Mouse (Mus musculus) fat pad, adult 2 months (tissue): ENCODE data around the gene Il6st.
A peak's percentile ranks its signal among the peaks of the same experiment; 100 is the strongest.

Source experiments
- DNase-seq: peaks from one replicate; pipeline ENCODE4 v3.0.0-alpha.2; 2011; ENCODE audit warnings: low read depth, low spot score; ENCODE audit errors: extremely low read depth

Il6st gene

GRCm38 (mm10) chr13:112440668-112441067, 23.2 kb upstream of the Il6st start:
- DNase-seq = no peak

GRCm38 (mm10) chr13:112442867-112443529, 20.9 kb upstream of the Il6st start:
- DNase-seq = no peak

- DNase-seq = no peak
These were observed 16.7 kb upstream of the Il6st start for GRCm38 (mm10) chr13:112447108-112447665.

- no peak for DNase-seq
These were observed 13.7 kb upstream of the Il6st start for GRCm38 (mm10) chr13:112450210-112450609.

- DNase-seq = no peak
These were observed 6.5 kb upstream of the Il6st start for GRCm38 (mm10) chr13:112457366-112457765.

- no peak for DNase-seq
These were observed 5.9 kb upstream of the Il6st start for GRCm38 (mm10) chr13:112458016-112458415.

GRCm38 (mm10) chr13:112458435-112459018, 5.3 kb upstream of the Il6st start:
- DNase-seq = no peak

GRCm38 (mm10) chr13:112459956-112460355, 3.9 kb upstream of the Il6st start:
- DNase-seq = no peak

GRCm38 (mm10) chr13:112462411-112462987, 1.4 kb upstream of the Il6st start:
- no peak for DNase-seq

- no peak for DNase-seq
These were observed 500 bp upstream of the Il6st start for GRCm38 (mm10) chr13:112463337-112463802.

- no peak for DNase-seq
These were observed 887 bp downstream of the Il6st start for GRCm38 (mm10) chr13:112464626-112465287.

GRCm38 (mm10) chr13:112465585-112465984, 1.7 kb downstream of the Il6st start:
- DNase-seq = no peak

- no peak for DNase-seq
These were observed 2.5 kb downstream of the Il6st start for GRCm38 (mm10) chr13:112466136-112466945.

- DNase-seq = no peak
These were observed 3.0 kb downstream of the Il6st start for GRCm38 (mm10) chr13:112466946-112467255.

- DNase-seq = no peak
These were observed 3.5 kb downstream of the Il6st start for GRCm38 (mm10) chr13:112467384-112467783.

GRCm38 (mm10) chr13:112469491-112469890, 5.6 kb downstream of the Il6st start:
- DNase-seq = peak; percentile 64

GRCm38 (mm10) chr13:112471201-112471600, 7.3 kb downstream of the Il6st start:
- no peak for DNase-seq

GRCm38 (mm10) chr13:112472401-112473023, 8.6 kb downstream of the Il6st start:
- no peak for DNase-seq

GRCm38 (mm10) chr13:112473757-112474755, 10.2 kb downstream of the Il6st start:
- no peak for DNase-seq
